Mouse (Mus musculus) small intestine, adult 2 months (tissue): ENCODE data around the gene Ctf2.

ENCODE experiments used
- CTCF ChIP-seq: fragments of 200-500 bp; IDR thresholded peaks from 2 replicates; pipeline ENCODE4 v1.5.1; 2012; ENCODE audit warnings: low read depth, mild to moderate bottlenecking, control low read depth, inconsistent platforms, low read length, moderate library complexity, mixed read lengths; ENCODE audit not compliant: insufficient replicate concordance, insufficient read length; ENCODE audit errors: extremely low read depth
- POLR2A ChIP-seq: fragments of 200-500 bp; IDR thresholded peaks from 2 replicates; pipeline ENCODE4 v1.6.1; 2012; ENCODE audit warnings: low read depth, mild to moderate bottlenecking, control low read depth, inconsistent platforms, low read length, moderate library complexity

GRCm38 (mm10) chr7:127714816-127715215 lies 17.1 kb downstream of the Ctf2 start:
- TF ChIP-seq CTCF (no peak), POLR2A (no peak)
